Comparison of ENCODE assay signal across 8 mouse cellular contexts in the genomic region with DNA sequence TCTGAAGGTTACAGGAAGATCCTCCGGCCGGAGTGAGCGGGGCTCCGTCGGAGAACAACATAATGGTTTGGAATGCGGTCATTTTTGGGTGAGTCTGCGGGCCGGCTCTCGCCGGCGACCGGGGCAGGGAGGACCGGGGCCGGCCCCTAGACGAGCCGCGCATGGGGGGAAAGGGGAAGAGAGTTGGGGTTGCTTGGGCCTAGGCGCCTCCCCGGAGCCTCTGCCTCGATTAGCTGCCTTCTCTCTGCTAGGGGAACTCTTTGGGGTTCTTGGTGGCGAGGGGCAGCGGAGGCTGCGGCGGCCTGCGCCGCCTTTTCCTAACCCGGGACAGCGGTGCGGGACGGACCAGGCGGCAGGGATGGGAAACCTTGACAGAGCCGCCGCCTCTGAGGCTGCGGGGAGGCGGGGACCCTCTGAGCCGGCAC. TPM values are rescaled to one million over a fixed set of nuclear protein-coding genes. Genes with fewer than 3 reads are reported as not detected.
A peak's percentile ranks its signal among the peaks of the same experiment; 100 is the strongest.
DNase-seq lines count a peak whose midpoint lies in the region; ATAC-seq and TF ChIP-seq lines count a peak whose summit lies in the region.

No protein-coding gene starts in this region.

- H3K4me2 ChIP-seq in liver, embryonic 13.5 days, result peak overlapping the region; percentile 78

- H3K4me3 ChIP-seq in testis, adult 2 months (ENCODE audit: control insufficient read depth, low read depth, low read length), result peak overlapping the region; percentile 90
- peak overlapping the region; percentile 81 for H3K4me3 ChIP-seq in liver, embryonic 13.5 days (replicated peaks)
- peak overlapping the region; percentile 75 for H3K4me3 ChIP-seq in olfactory bulb, adult 2 months (ENCODE audit: insufficient read depth, low read depth, low read length)

- no peak for TF ChIP-seq CTCF in testis, adult 2 months (IDR thresholded peaks at IDR 0.05; ENCODE audit: control insufficient read depth, insufficient read depth, insufficient replicate concordance, low read depth, low read length)
- no peak for TF ChIP-seq CTCF in olfactory bulb, adult 2 months (IDR thresholded peaks at IDR 0.05; ENCODE audit: insufficient read depth, low read depth, low read length)

- H3K27ac ChIP-seq in testis, adult 2 months (ENCODE audit: control insufficient read depth, insufficient read depth, low read depth, low read length), result peak overlapping the region; percentile 74
- H3K27ac ChIP-seq in liver, embryonic 13.5 days, result peak overlapping the region; percentile 69
- peak overlapping the region; percentile 37; the same call in 1 of the 2 replicates for H3K27ac ChIP-seq in olfactory bulb, adult 2 months (ENCODE audit: insufficient read depth, low read depth, low read length)

- H3K9ac ChIP-seq in liver, embryonic 13.5 days, result peak overlapping the region; percentile 91

- 12% methylated on average over 26 of the region's 36 CpGs for WGBS in liver, embryonic 13.5 days (ENCODE audit: insufficient replicate concordance)
- 22% methylated on average over 36 of the region's 36 CpGs for WGBS in olfactory bulb, adult 2 months

- H3K4me1 ChIP-seq in testis, adult 2 months (ENCODE audit: control insufficient read depth, insufficient read depth, low read length), result no peaks in the 10 kb centered on the region; the same call in 1 of the 2 replicates
- H3K4me1 ChIP-seq in liver, embryonic 13.5 days (replicated peaks), result peaks cover 13% of the 10 kb centered on the region
- 0 out of 2 replicates have a peak, but pooled peaks cover 2% of the 10 kb centered on the region for H3K4me1 ChIP-seq in olfactory bulb, adult 2 months (ENCODE audit: control insufficient read depth, insufficient read depth, low read length)

- DNase-seq in cerebellum, adult 11-12 months, result peak; percentile 8
- no peak for DNase-seq in cerebellum, adult 9-10 months
- DNase-seq in testis, postnatal 14 days (ENCODE audit: low spot score), result no peak
- peak; percentile 5 for DNase-seq in forelimb bud, embryonic 11.5 days (ENCODE audit: low read depth, low spot score)
- no peak for DNase-seq in liver, embryonic 13.5 days
- DNase-seq in thymus, postnatal 25 days, result no peak

- H3K27me3 ChIP-seq in testis, adult 2 months (ENCODE audit: control insufficient read depth, insufficient read depth, low read length), result no peaks in the 10 kb centered on the region
- no peaks in the 10 kb centered on the region for H3K27me3 ChIP-seq in liver, embryonic 13.5 days

- no peaks in the 10 kb centered on the region for H3K36me3 ChIP-seq in testis, adult 2 months (ENCODE audit: control insufficient read depth, insufficient read depth, low read length)
- H3K36me3 ChIP-seq in liver, embryonic 13.5 days, result peaks cover 3% of the 10 kb centered on the region; the same call in 1 of the 2 replicates

- no peak for TF ChIP-seq POLR2A in testis, adult 2 months (IDR thresholded peaks at IDR 0.05; ENCODE audit: control insufficient read depth, low read depth, low read length)
- TF ChIP-seq POLR2A in olfactory bulb, adult 2 months (IDR thresholded peaks at IDR 0.05; ENCODE audit: insufficient read depth, low read depth, low read length), result no peak

- no peaks in the 10 kb centered on the region for H3K9me3 ChIP-seq in liver, embryonic 13.5 days (replicated peaks)

- ATAC-seq in liver, embryonic 13.5 days (ENCODE audit: low read depth), result peak; percentile 39

RNA-seq across cellular contexts. Expression of a gene that starts 0.8 kb away (rescaled TPM):
- 3.7 and 4.7 TPM in 2 replicates for polyA plus RNA-seq in testis, adult 2 months (2012; rRNA removed)
- polyA plus RNA-seq in liver, embryonic 13.5 days (2015; fragmentation: Nextera tagmentation; extraction: Ambion mirVana), result 15.3 and 21.3 TPM in 2 replicates
- polyA plus RNA-seq in olfactory bulb, adult 2 months (2012; ENCODE audit: insufficient read depth, insufficient read length, low replicate concordance, missing spikeins), result not detected in 2 replicates

RNA-seq across cellular contexts. Expression of a gene that starts 1.0 kb away (rescaled TPM):
- 20.6 and 25.4 TPM in 2 replicates for polyA plus RNA-seq in testis, adult 2 months (2012; rRNA removed)
- 92.7 and 95.2 TPM in 2 replicates for polyA plus RNA-seq in liver, embryonic 13.5 days (2015; fragmentation: Nextera tagmentation; extraction: Ambion mirVana)
- not detected in 2 replicates for polyA plus RNA-seq in olfactory bulb, adult 2 months (2012; ENCODE audit: insufficient read depth, insufficient read length, low replicate concordance, missing spikeins)

RNA-seq across cellular contexts. Expression of a gene that starts 28.0 kb away (rescaled TPM):
- 0.54 and 0.61 TPM in 2 replicates for polyA plus RNA-seq in testis, adult 2 months (2012; rRNA removed)
- 1.1 and 1.4 TPM in 2 replicates for polyA plus RNA-seq in liver, embryonic 13.5 days (2015; fragmentation: Nextera tagmentation; extraction: Ambion mirVana)
- not detected in 2 replicates for polyA plus RNA-seq in olfactory bulb, adult 2 months (2012; ENCODE audit: insufficient read depth, insufficient read length, low replicate concordance, missing spikeins)

Comparison
In these comparisons a context has a peak if more than half of its experiments do, and no peak if none do; other contexts are left out.
1. DNase-seq: peak in cerebellum, adult 11-12 months (single experiment) and forelimb bud, embryonic 11.5 days (single experiment); none in cerebellum, adult 9-10 months (single experiment), testis, postnatal 14 days (single experiment), liver, embryonic 13.5 days (single experiment) and thymus, postnatal 25 days (single experiment).
2. RNA of a gene that starts 1.0 kb away (polyA plus RNA-seq): 92.7 to 95.2 TPM in liver, embryonic 13.5 days and 20.6 to 25.4 TPM in testis, adult 2 months; not detected in olfactory bulb, adult 2 months; every median in the first group is over 10 times any median in the second.
3. Peak in every context shown above with its lines, with median percentiles within 50 percentile points of each other: H3K27ac ChIP-seq and H3K4me3 ChIP-seq.